Mouse (Mus musculus): ENCODE results near the gene Gm21119.
A peak's percentile ranks its signal among the peaks of the same experiment; 100 is the strongest.
"Not testable (repeated sequence)": the region's sequence is repeated elsewhere in the genome, so short reads cannot be mapped to it uniquely, and the experiment has no call there.

The Gm21119 gene

GRCm38 (mm10) chr8:20614619-20615018 is at the start of gene Gm21119:
Gene Gm21119, plus strand, starts transcription at chr8:20614919.
- DNase-seq (ENCODE audit: low spot score in 2 of 2) = not testable (repeated sequence)

- DNase-seq (ENCODE audit: low spot score in 2 of 2) = not testable (repeated sequence)
These were observed 48.0 kb upstream of the Gm21119 start for GRCm38 (mm10) chr8:20566753-20567152.

GRCm38 (mm10) chr8:20581081-20581480 is 33.6 kb upstream of the Gm21119 start:
- peak in 1 of 2 experiments; percentile 55 for DNase-seq (ENCODE audit: low spot score in 2 of 2)

- DNase-seq (ENCODE audit: low spot score in 2 of 2) = not testable (repeated sequence)
These were observed 31.9 kb upstream of the Gm21119 start for GRCm38 (mm10) chr8:20582772-20583171.

- DNase-seq (ENCODE audit: low spot score in 2 of 2) = peak in 1 of 2 experiments; percentile 60
These were observed 26.2 kb upstream of the Gm21119 start for GRCm38 (mm10) chr8:20588268-20589177.

GRCm38 (mm10) chr8:20589178-20589539 is 25.6 kb upstream of the Gm21119 start:
- peak; percentile 30 to 74 for DNase-seq (ENCODE audit: low spot score in 2 of 2)

GRCm38 (mm10) chr8:20590117-20590997 is 24.4 kb upstream of the Gm21119 start:
- peak; percentile 36 to 80 for DNase-seq (ENCODE audit: low spot score in 2 of 2)

- not testable (repeated sequence) for DNase-seq (ENCODE audit: low spot score in 2 of 2)
These were observed 23.7 kb upstream of the Gm21119 start for GRCm38 (mm10) chr8:20591002-20591401.

GRCm38 (mm10) chr8:20592732-20593272 is 21.9 kb upstream of the Gm21119 start:
- DNase-seq (ENCODE audit: low spot score in 2 of 2) = not testable (repeated sequence)

GRCm38 (mm10) chr8:20593841-20594240 is 20.9 kb upstream of the Gm21119 start:
- peak; percentile 73 to 93 for DNase-seq (ENCODE audit: low spot score in 2 of 2)

GRCm38 (mm10) chr8:20596081-20596841 is 18.5 kb upstream of the Gm21119 start:
- DNase-seq (ENCODE audit: low spot score in 2 of 2) = peak; percentile 14 to 62

- peak; percentile 70 to 90 for DNase-seq (ENCODE audit: low spot score in 2 of 2)
These were observed 17.6 kb upstream of the Gm21119 start for GRCm38 (mm10) chr8:20596842-20597708.

GRCm38 (mm10) chr8:20598300-20599170 is 16.2 kb upstream of the Gm21119 start:
- not testable (repeated sequence) for DNase-seq (ENCODE audit: low spot score in 2 of 2)

- DNase-seq (ENCODE audit: low spot score in 2 of 2) = not testable (repeated sequence)
These were observed 15.4 kb upstream of the Gm21119 start for GRCm38 (mm10) chr8:20599350-20599749.

- DNase-seq (ENCODE audit: low spot score in 2 of 2) = peak in 1 of 2 experiments; percentile 53
These were observed 3.9 kb upstream of the Gm21119 start for GRCm38 (mm10) chr8:20610856-20611255.

GRCm38 (mm10) chr8:20612721-20613120 is 2.0 kb upstream of the Gm21119 start:
- peak in 1 of 2 experiments; percentile 64 for DNase-seq (ENCODE audit: low spot score in 2 of 2)

- peak in 1 of 2 experiments; percentile 60 for DNase-seq (ENCODE audit: low spot score in 2 of 2)
These were observed 16.0 kb downstream of the Gm21119 start for GRCm38 (mm10) chr8:20630766-20631165.

GRCm38 (mm10) chr8:20637931-20638330 is 23.2 kb downstream of the Gm21119 start:
- DNase-seq (ENCODE audit: low spot score in 2 of 2) = peak in 1 of 2 experiments; percentile 53

- DNase-seq (ENCODE audit: low spot score in 2 of 2) = peak; percentile 15 to 62
These were observed 28.8 kb downstream of the Gm21119 start for GRCm38 (mm10) chr8:20643536-20643935.

Measured in spleen, postnatal 4 days (tissue).